Mouse (Mus musculus) liver, embryonic 15.5 days (tissue): ENCODE data around the gene BC030867. TPM values are rescaled to one million over a fixed set of nuclear protein-coding genes. Genes with fewer than 3 reads are reported as not detected.

ENCODE experiments used
- ATAC-seq: fragments of 200-750 bp; cut with Nextera tagmentation; 2 replicates; pipeline ENCODE4 v1.8.0; 2017; ENCODE audit warnings: moderate number of reproducible peaks, mild to moderate bottlenecking, moderate library complexity; ENCODE audit not compliant: insufficient read depth
- H3K27ac ChIP-seq: fragments of 300-500 bp; sonication (generic); replicated peaks from 2 replicates; pipeline ENCODE4 v1.5.1; 2015; ENCODE audit warnings: mild to moderate bottlenecking, inconsistent platforms
- H3K27me3 ChIP-seq: fragments of 300-500 bp; sonication (generic); 2 replicates; pipeline ENCODE4 v1.6.1; 2015; ENCODE audit warnings: mild to moderate bottlenecking, inconsistent platforms
- H3K36me3 ChIP-seq: fragments of 300-500 bp; sonication (generic); replicated peaks from 2 replicates; pipeline ENCODE4 v1.6.1; 2015; ENCODE audit warnings: moderate library complexity, mild to moderate bottlenecking, inconsistent platforms
- H3K4me1 ChIP-seq: fragments of 300-500 bp; sonication (generic); replicated peaks from 2 replicates; pipeline ENCODE4 v1.6.1; 2015; ENCODE audit warnings: inconsistent platforms
- H3K4me2 ChIP-seq: fragments of 300-500 bp; sonication (generic); 2 replicates; pipeline ENCODE4 v1.6.1; 2015; ENCODE audit warnings: moderate library complexity, mild to moderate bottlenecking, inconsistent platforms
- H3K4me3 ChIP-seq: fragments of 300-500 bp; sonication (generic); replicated peaks from 2 replicates; pipeline ENCODE4 v1.5.1; 2015; ENCODE audit warnings: mild to moderate bottlenecking, inconsistent platforms
- H3K9ac ChIP-seq: fragments of 300-500 bp; sonication (generic); 2 replicates; pipeline ENCODE4 v1.6.1; 2015; ENCODE audit warnings: moderate library complexity, mild to moderate bottlenecking, inconsistent platforms
- H3K9me3 ChIP-seq: fragments of 300-500 bp; sonication (generic); replicated peaks from 2 replicates; pipeline ENCODE4 v1.6.1; 2016; ENCODE audit warnings: inconsistent platforms
- WGBS: fragments of 180-500 bp; shearing (Covaris S2); methylation state at CpG from one replicate; pipeline ENCODE4 v1.1.7; 2015; ENCODE audit warnings: mixed read lengths; ENCODE audit not compliant: insufficient replicate concordance; 5-methylcytosine and 5-hydroxymethylcytosine counted together
- polyA plus RNA-seq: library from polyadenylated mRNA; unstranded; fragments of >200 nt; fragmentation: Nextera tagmentation; extraction: Ambion mirVana; gene quantifications from 2 replicates; pipeline ENCODE4 v1.2.1, GENCODE M21; 2015

The BC030867 gene
- polyA plus RNA-seq = 14.1 and 15.3 TPM in 2 replicates

GRCm38 (mm10) chr11:102248630-102249230, at the start of gene BC030867:
BC030867 (plus strand) TSS chr11:102248882.
- no peaks in the 10 kb centered on the region for H3K9me3 ChIP-seq
- under 1% methylated on average over 41 of the region's 41 CpGs for WGBS

GRCm38 (mm10) chr11:102199856-102200255, 48.8 kb upstream of the BC030867 start:
- Histone ChIP-seq H3K9ac (no peak overlapping the region), H3K4me3 (no peak overlapping the region), H3K4me1 (peaks cover 16% of the 10 kb centered on the region), H3K27ac (no peak overlapping the region), H3K27me3 (no peaks in the 10 kb centered on the region), H3K4me2 (no peak overlapping the region), H3K36me3 (peaks cover 77% of the 10 kb centered on the region), H3K9me3 (no peaks in the 10 kb centered on the region)
- ATAC-seq = no peak
- 65% methylated on average over 9 of the region's 9 CpGs for WGBS

More at GRCm38 (mm10) chr11:102248630-102249230, at the start of gene BC030867:
- peaks cover 20% of the 10 kb centered on the region for H3K27me3 ChIP-seq
- H3K27ac ChIP-seq = peak within 1 kb of the TSS; percentile 74
- peak within 1 kb of the TSS; percentile 82 for H3K4me2 ChIP-seq
- peak within 1 kb of the TSS; percentile 85 for H3K9ac ChIP-seq
- H3K4me1 ChIP-seq = peaks cover 24% of the 10 kb centered on the region
- peaks cover 32% of the 10 kb centered on the region for H3K36me3 ChIP-seq
- ATAC-seq = peak; percentile 80
- H3K4me3 ChIP-seq = peak within 1 kb of the TSS; percentile 86

- ATAC-seq = no peak
- H3K36me3 ChIP-seq = peaks cover 75% of the 10 kb centered on the region
These were observed 47.3 kb upstream of the BC030867 start for GRCm38 (mm10) chr11:102201408-102201821.

GRCm38 (mm10) chr11:102206481-102206880, 42.2 kb upstream of the BC030867 start:
- H3K27me3 ChIP-seq = no peaks in the 10 kb centered on the region
- no peak for ATAC-seq
- H3K9ac ChIP-seq = no peak overlapping the region
- H3K4me3 ChIP-seq = no peak overlapping the region
- no peak overlapping the region for H3K4me2 ChIP-seq
- peaks cover 35% of the 10 kb centered on the region for H3K36me3 ChIP-seq
- H3K27ac ChIP-seq = no peak overlapping the region
- no peaks in the 10 kb centered on the region for H3K9me3 ChIP-seq
- peaks cover 32% of the 10 kb centered on the region for H3K4me1 ChIP-seq
- WGBS = 79% methylated on average over 30 of the region's 30 CpGs

More at GRCm38 (mm10) chr11:102201408-102201821, 47.3 kb upstream of the BC030867 start:
- Histone ChIP-seq H3K9me3 (no peaks in the 10 kb centered on the region), H3K4me2 (no peak overlapping the region), H3K4me3 (no peak overlapping the region), H3K4me1 (peaks cover under 1% of the 10 kb centered on the region), H3K27me3 (no peaks in the 10 kb centered on the region), H3K9ac (no peak overlapping the region), H3K27ac (no peak overlapping the region)
- 77% methylated on average over 12 of the region's 12 CpGs for WGBS

GRCm38 (mm10) chr11:102207825-102208777, 40.6 kb upstream of the BC030867 start:
- H3K4me1 ChIP-seq = peaks cover 39% of the 10 kb centered on the region
- 0 out of 2 replicates have a peak overlapping the region, but pooled peaks have one; percentile 16 for H3K27ac ChIP-seq
- ATAC-seq = no peak

GRCm38 (mm10) chr11:102208846-102209245, 39.8 kb upstream of the BC030867 start:
- Histone ChIP-seq H3K27ac (no peak overlapping the region), H3K4me1 (peaks cover 45% of the 10 kb centered on the region), H3K4me2 (no peak overlapping the region), H3K9ac (no peak overlapping the region), H3K27me3 (no peaks in the 10 kb centered on the region), H3K36me3 (peaks cover 22% of the 10 kb centered on the region), H3K4me3 (no peak overlapping the region), H3K9me3 (no peaks in the 10 kb centered on the region)
- ATAC-seq = no peak
- WGBS = 0% methylated on average over 1 of the region's 4 CpGs

More at GRCm38 (mm10) chr11:102207825-102208777, 40.6 kb upstream of the BC030867 start:
- Histone ChIP-seq H3K27me3 (no peaks in the 10 kb centered on the region), H3K9ac (no peak overlapping the region), H3K9me3 (no peaks in the 10 kb centered on the region), H3K36me3 (peaks cover 25% of the 10 kb centered on the region), H3K4me3 (no peak overlapping the region), H3K4me2 (no peak overlapping the region)
- 28% methylated on average over 11 of the region's 11 CpGs for WGBS

- H3K4me3 ChIP-seq = no peak overlapping the region
- H3K27me3 ChIP-seq = no peaks in the 10 kb centered on the region
- no peak overlapping the region for H3K9ac ChIP-seq
- no peak for ATAC-seq
- H3K4me1 ChIP-seq = peaks cover 54% of the 10 kb centered on the region
- no peaks in the 10 kb centered on the region for H3K9me3 ChIP-seq
- peaks cover 14% of the 10 kb centered on the region for H3K36me3 ChIP-seq
- H3K27ac ChIP-seq = no peak overlapping the region
- no peak overlapping the region for H3K4me2 ChIP-seq
- 18% methylated on average over 2 of the region's 2 CpGs for WGBS
These were observed 38.9 kb upstream of the BC030867 start for GRCm38 (mm10) chr11:102209742-102210141.

- H3K4me1 ChIP-seq = peaks cover 58% of the 10 kb centered on the region
- no peak overlapping the region for H3K9ac ChIP-seq
These were observed 38.5 kb upstream of the BC030867 start for GRCm38 (mm10) chr11:102210185-102210584.

GRCm38 (mm10) chr11:102211011-102211410, 37.7 kb upstream of the BC030867 start:
- no peak for ATAC-seq
- H3K27me3 ChIP-seq = no peaks in the 10 kb centered on the region
- no peaks in the 10 kb centered on the region for H3K9me3 ChIP-seq
- peaks cover 7% of the 10 kb centered on the region for H3K36me3 ChIP-seq
- H3K27ac ChIP-seq = no peak overlapping the region
- H3K4me2 ChIP-seq = no peak overlapping the region
- no peak overlapping the region for H3K4me3 ChIP-seq
- H3K4me1 ChIP-seq = peaks cover 66% of the 10 kb centered on the region
- H3K9ac ChIP-seq = no peak overlapping the region
- 53% methylated on average over 5 of the region's 5 CpGs for WGBS

More at GRCm38 (mm10) chr11:102210185-102210584, 38.5 kb upstream of the BC030867 start:
- Histone ChIP-seq H3K27ac (no peak overlapping the region), H3K4me2 (no peak overlapping the region), H3K9me3 (no peaks in the 10 kb centered on the region), H3K4me3 (no peak overlapping the region), H3K27me3 (no peaks in the 10 kb centered on the region), H3K36me3 (peaks cover 14% of the 10 kb centered on the region)
- whole genome bisulfite sequencing = 29% methylated on average over 3 of the region's 3 CpGs
- no peak for ATAC-seq

GRCm38 (mm10) chr11:102211936-102212341, 36.7 kb upstream of the BC030867 start:
- no peaks in the 10 kb centered on the region for H3K27me3 ChIP-seq
- H3K9ac ChIP-seq = no peak overlapping the region
- H3K4me3 ChIP-seq = no peak overlapping the region
- H3K9me3 ChIP-seq = no peaks in the 10 kb centered on the region
- peaks cover 73% of the 10 kb centered on the region for H3K4me1 ChIP-seq
- WGBS = 80% methylated on average over 18 of the region's 18 CpGs
- no peak overlapping the region for H3K4me2 ChIP-seq
- no peaks in the 10 kb centered on the region for H3K36me3 ChIP-seq
- H3K27ac ChIP-seq = no peak overlapping the region
- ATAC-seq = no peak
